Mouse (Mus musculus): ENCODE data around the gene Cdkn2aipnl.

The Cdkn2aipnl gene

DNA sequence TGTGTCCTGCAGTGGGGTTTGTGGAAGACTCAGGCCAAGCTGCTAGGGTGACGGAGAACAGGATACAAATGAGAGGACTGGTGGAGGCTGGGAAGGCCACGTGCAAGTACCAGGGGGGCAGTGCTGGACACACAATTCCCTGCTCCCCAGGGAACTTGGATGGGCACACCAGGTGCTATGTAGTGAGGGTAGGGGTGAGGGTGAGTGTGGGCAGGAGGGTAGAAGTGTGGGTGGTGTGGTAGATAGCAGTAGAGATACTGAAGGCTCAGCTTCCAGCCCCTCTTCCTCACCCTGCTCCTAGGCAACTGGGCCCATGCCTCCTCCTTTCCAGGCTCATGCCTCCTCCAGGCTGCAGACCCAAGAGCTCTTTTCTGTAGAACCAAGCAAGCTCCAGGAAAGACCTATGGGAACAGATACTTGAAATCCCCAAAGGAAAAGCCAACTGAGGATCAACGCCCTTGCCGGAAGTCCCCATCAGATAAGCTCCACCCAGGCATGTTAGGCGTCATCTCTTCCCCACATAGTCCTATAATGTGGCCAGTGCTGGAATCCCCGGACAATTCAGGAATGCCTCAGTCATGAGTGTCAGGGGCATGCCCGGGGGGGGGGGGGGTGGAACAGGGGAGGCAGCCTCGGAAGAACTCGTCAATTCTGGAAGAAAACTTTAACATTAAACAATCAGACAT is 18.2 kb upstream of the Cdkn2aipnl start:
- DNase-seq: no peak

- no peak for DNase-seq
Observed at GRCm38 (mm10) chr11:51949919-51950318, 17.5 kb upstream of the Cdkn2aipnl start.

- no peak for DNase-seq
Observed at GRCm38 (mm10) chr11:51951861-51952420, 15.5 kb upstream of the Cdkn2aipnl start.

GRCm38 (mm10) chr11:51956112-51956511 is 11.3 kb upstream of the Cdkn2aipnl start:
- no peak for DNase-seq

DNA sequence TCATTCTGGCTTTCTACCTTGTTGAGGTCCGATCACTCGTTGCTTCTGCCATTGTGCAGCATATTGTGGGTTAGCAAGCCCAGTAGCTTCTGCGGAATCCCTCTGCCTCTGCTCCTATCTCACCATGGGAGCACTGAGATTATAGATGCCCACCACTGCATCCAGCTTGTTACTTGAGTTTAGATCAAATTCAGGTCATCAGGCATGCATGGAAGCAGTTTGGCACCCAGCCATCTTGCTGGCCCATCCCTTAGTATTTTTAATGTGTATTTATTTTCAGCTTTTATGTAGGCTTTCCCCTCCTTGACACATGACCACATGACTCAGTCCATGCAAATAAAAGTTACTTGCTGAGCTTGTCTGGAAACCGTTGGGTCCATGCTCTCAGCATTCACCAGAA is 9.7 kb upstream of the Cdkn2aipnl start:
- no peak for DNase-seq

GRCm38 (mm10) chr11:51959511-51959910 is 8.0 kb upstream of the Cdkn2aipnl start:
- no peak for DNase-seq

DNA sequence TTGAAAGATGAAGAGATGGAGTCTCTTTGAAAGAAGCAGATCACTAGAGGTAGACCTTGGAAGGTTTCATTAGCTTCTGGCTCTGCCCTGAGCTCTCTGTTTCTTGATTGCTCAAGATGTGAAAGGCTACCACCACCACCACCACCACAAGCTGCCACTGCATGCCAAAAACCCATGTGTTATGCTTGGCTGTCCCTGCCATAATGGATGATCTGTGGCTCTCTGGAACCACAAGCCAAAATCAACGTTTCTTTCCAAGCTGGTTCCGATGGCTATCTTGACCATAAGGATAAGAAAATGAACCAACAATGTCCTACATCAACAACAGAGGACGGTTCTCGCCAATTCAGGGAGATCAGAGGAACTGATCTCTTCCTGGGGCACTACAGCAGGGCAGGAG is 7.4 kb upstream of the Cdkn2aipnl start:
- no peak for DNase-seq

- no peak for DNase-seq
Observed at GRCm38 (mm10) chr11:51960967-51961471, 6.4 kb upstream of the Cdkn2aipnl start.

DNA sequence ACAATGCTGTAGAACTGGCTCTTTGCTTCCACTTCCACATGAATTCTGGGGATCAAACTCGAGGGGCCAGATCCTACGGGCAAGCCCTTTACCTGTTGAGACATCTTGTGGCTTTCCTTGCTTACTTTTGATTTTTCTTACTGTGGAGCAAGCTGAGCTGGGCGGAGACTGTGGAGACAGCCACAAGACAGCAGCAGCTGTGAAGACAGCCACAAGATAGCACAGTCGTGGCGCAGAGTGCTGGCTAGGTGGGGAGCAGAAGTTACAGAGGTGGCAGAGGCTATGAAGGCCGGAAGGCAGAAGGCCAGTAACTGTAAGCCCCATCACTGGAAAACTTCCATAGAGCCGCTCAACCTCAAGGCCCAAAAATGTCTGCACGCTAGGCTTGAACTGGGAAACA is 5.7 kb upstream of the Cdkn2aipnl start:
- DNase-seq: no peak

DNA sequence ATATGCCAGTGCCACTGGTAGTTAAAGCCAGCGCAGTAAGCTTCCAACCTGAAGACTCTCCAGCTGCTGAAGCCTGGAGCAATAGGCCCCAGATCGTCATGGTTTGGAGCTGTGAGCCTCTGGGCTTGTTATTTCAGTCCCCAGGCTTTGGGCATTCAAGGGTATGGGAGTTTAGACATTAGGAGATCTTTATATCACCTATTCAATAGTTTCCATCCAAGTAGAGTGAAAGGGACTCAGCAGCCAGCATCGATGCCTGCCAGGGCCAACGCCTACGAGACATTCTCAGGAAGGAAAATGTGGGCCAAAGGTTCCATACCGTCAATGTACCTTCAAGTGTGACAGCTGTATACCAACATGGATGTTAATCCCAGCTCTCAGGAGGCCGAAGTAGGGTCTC is 5.2 kb upstream of the Cdkn2aipnl start:
- DNase-seq: no peak

DNA sequence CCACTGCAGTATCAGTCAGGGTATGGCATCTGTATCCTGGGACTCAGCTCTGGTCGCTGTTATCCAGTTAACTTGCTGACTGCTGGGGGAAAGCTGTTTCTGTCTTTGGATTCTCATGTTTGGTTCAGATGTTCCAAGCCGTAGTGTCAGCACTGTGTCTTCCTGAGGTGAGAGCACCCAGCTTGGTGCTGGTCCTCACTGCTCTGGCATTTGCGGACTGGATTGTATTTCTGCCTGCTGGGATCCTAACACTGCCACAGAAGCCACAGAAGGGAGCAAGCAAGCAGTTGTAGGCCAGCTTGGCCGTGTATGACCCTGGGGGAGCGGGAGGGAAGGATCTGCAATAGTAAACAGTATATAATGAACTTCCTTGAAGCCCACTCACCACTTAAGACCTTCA is 810 bp upstream of the Cdkn2aipnl start:
- no peak for DNase-seq

GRCm38 (mm10) chr11:51968896-51969295 is 1.4 kb downstream of the Cdkn2aipnl start:
- DNase-seq: no peak

DNA sequence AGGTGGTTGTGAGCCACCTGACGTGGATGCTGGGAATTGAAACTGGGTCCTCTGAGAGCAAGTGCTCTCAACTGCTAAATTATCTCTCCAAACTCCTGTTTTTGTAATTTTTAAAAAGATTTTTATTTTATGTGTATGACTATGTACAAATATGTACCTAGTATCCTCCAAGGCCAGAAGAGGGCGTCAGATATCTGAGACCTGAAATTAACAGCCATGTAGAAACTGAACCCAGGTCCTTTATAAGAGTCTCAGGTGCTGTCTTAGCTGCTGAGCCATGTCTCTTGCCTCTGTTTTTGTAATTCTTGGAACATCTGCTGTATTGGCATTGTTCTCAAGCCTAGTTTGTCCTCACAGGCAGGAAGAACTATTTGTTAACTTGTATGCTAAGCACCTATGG is 2.0 kb downstream of the Cdkn2aipnl start:
- DNase-seq: no peak

DNA sequence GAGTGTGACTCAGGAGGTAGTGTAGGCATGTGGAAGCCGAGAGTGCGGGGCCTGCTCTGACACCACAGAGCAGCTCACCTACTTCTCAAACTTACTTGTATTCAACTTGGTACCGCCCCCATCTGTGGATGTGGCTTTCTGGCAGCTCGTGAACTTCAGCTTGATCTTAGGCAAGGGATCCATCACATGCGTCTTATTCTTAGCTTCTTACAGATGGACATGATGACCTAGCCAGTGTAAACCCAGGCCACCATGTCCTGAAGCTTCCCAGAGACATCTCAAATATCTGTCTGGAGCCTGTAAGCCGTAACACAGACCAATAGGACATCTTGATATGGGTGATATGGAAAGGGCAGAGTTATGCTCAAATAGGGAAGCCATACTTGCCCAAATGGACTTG is 4.2 kb downstream of the Cdkn2aipnl start:
- DNase-seq: no peak

- DNase-seq: peak; percentile 79
Observed at GRCm38 (mm10) chr11:51999611-52000289, 32.3 kb downstream of the Cdkn2aipnl start.

DNA sequence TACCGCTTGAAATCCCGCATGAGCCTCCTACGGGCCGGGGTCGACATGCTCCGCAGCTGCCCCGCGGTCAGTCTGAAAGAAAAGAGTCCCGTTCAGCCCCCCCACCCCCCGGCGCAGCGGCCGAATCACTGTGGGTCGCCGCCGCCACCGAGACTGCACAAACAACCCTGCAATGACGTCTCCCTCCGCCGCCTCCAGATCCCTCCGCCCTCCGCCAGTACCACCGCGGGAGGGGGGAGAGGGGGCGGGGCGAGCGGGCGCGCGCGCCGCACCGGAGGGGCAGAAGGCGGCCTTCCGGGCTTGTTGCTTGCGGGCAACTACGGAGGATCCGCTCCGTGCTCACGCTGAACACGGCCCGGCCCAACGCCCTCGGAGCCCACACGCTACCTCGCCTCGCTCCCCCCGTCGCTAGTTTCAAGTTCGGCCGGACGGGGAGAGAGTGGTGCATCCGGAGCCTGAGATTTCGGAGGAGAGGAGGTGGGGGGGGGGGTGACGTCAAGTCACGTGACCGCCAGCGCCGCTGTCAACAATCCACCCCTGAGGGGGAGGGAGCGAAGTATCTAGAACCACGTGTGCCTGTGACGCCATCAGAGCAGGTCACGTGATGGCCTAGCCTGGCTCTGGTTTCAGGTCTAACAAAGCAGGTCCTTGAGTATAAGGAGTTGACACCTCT is 33.0 kb downstream of the Cdkn2aipnl start, which contains the start of gene Ube2b:
Gene Ube2b (minus strand): TSS at position 473 of the 673 bp plus-strand sequence.
- peak; percentile 97 for DNase-seq

DNA sequence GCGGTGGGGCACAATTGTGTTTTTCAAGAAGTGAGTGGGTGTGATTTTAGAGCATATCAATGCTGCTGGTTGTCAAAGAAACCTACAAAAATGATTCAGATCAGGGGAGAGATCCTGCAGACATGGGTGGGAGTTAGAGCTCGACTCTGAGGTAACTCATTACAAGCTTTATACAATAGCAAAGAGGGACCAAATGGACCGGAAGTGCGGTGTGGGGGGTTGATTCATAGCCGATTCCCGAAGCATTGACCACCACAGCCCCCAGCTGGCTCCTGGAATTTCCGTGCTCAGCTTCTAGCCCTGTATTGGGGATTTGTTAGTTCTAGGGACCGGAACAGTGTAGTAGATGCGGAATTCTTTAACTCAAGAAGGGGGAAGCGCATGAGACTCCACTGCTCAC is 33.9 kb downstream of the Cdkn2aipnl start:
- peak; percentile 42 for DNase-seq

- peak; percentile 43 for DNase-seq
Observed at GRCm38 (mm10) chr11:52001861-52002260, 34.4 kb downstream of the Cdkn2aipnl start.

- no peak for DNase-seq
Observed at GRCm38 (mm10) chr11:52002842-52003504, 35.5 kb downstream of the Cdkn2aipnl start.

GRCm38 (mm10) chr11:52003505-52003771 is 36.0 kb downstream of the Cdkn2aipnl start:
- DNase-seq: no peak

GRCm38 (mm10) chr11:52003772-52004528 is 36.5 kb downstream of the Cdkn2aipnl start, which contains the start of gene Cdkl3:
Gene Cdkl3 (plus strand): TSS chr11:52004221.
- DNase-seq: peak; percentile 92

GRCm38 (mm10) chr11:52005586-52005985 is 38.1 kb downstream of the Cdkn2aipnl start:
- no peak for DNase-seq

Measured in cerebellum, adult 11-12 months (tissue).